Mouse (Mus musculus) embryonic fibroblast, embryonic 13.5 days (primary cell): ENCODE data around the gene Ifnar2. TPM values are rescaled to one million over a fixed set of nuclear protein-coding genes. Genes with fewer than 3 reads are reported as not detected.

Experiments used
- H3K27ac ChIP-seq: 2 replicates; pipeline ENCODE4 v1.5.1; 2012; ENCODE audit warnings: low read length, control low read depth, inconsistent platforms; ENCODE audit not compliant: insufficient read depth
- H3K4me1 ChIP-seq: 2 replicates; pipeline ENCODE4 v1.6.1; 2011; ENCODE audit warnings: low read length; ENCODE audit not compliant: control insufficient read depth, insufficient read depth
- H3K4me3 ChIP-seq: 2 replicates; pipeline ENCODE4 v1.5.1; 2011; ENCODE audit warnings: mild to moderate bottlenecking, control low read depth, low read length; ENCODE audit not compliant: insufficient read depth
- CTCF ChIP-seq: IDR thresholded peaks from 2 replicates; pipeline ENCODE4 v1.5.1; 2011; ENCODE audit warnings: mild to moderate bottlenecking, control low read depth, low read length, moderate library complexity, borderline replicate concordance; ENCODE audit not compliant: insufficient read depth
- POLR2A ChIP-seq: IDR thresholded peaks from 2 replicates; pipeline ENCODE4 v1.6.1; 2011; ENCODE audit warnings: low read depth, mild to moderate bottlenecking, control low read depth, low read length, moderate library complexity
- polyA plus RNA-seq: library from polyadenylated mRNA; stranded (reverse); fragments of >200 nt; gene quantifications from 2 replicates; pipeline ENCODE4 v1.2.4, GENCODE M21; 2011; ENCODE audit warnings: low read depth; ENCODE audit not compliant: missing spikeins, insufficient read length

Ifnar2 gene
- polyA plus RNA-seq, 1 experiment = 68.1 TPM

- TF ChIP-seq CTCF = no peak
- no peak for TF ChIP-seq POLR2A
- no peak overlapping the region for H3K4me3 ChIP-seq
- H3K4me1 ChIP-seq = no peaks in the 10 kb centered on the region
- H3K27ac ChIP-seq = no peak overlapping the region
Observed at GRCm38 (mm10) chr16:91386419-91387120, 14.0 kb downstream of the Ifnar2 start.

- H3K4me1 ChIP-seq = no peaks in the 10 kb centered on the region
- TF ChIP-seq CTCF (no peak), POLR2A (no peak)
Observed at GRCm38 (mm10) chr16:91387121-91387486, 14.5 kb downstream of the Ifnar2 start.

GRCm38 (mm10) chr16:91390100-91390499 lies 17.5 kb downstream of the Ifnar2 start:
- Histone ChIP-seq H3K27ac (no peak overlapping the region), H3K4me3 (no peak overlapping the region), H3K4me1 (no peaks in the 10 kb centered on the region)
- peak; percentile 49; the same call in 1 of the 2 replicates for TF ChIP-seq CTCF
- no peak for TF ChIP-seq POLR2A

More at GRCm38 (mm10) chr16:91387121-91387486, 14.5 kb downstream of the Ifnar2 start:
- Histone ChIP-seq H3K27ac (no peak overlapping the region), H3K4me3 (no peak overlapping the region)

- no peak within 1 kb of the TSS for H3K4me3 ChIP-seq
Observed at GRCm38 (mm10) chr16:91391421-91391820, 18.8 kb downstream of the Ifnar2 start, which contains the start of gene Gm21970. TSS of gene Gm21970 (plus strand) at chr16:91391721.

GRCm38 (mm10) chr16:91394826-91395410 lies 22.3 kb downstream of the Ifnar2 start:
- Histone ChIP-seq H3K27ac (no peak overlapping the region), H3K4me3 (no peak overlapping the region)
- TF ChIP-seq POLR2A (no peak), CTCF (no peak)

More at GRCm38 (mm10) chr16:91391421-91391820, 18.8 kb downstream of the Ifnar2 start, which contains the start of gene Gm21970:
- TF ChIP-seq CTCF (no peak), POLR2A (no peak)
- Histone ChIP-seq H3K27ac (no peak within 1 kb of the TSS), H3K4me1 (no peaks in the 10 kb centered on the region)

GRCm38 (mm10) chr16:91395633-91396392 lies 23.2 kb downstream of the Ifnar2 start:
- Histone ChIP-seq H3K27ac (no peak overlapping the region), H3K4me1 (no peaks in the 10 kb centered on the region), H3K4me3 (no peak overlapping the region)
- TF ChIP-seq POLR2A (no peak), CTCF (no peak)

More at GRCm38 (mm10) chr16:91394826-91395410, 22.3 kb downstream of the Ifnar2 start:
- H3K4me1 ChIP-seq = no peaks in the 10 kb centered on the region

GRCm38 (mm10) chr16:91396844-91397537 lies 24.4 kb downstream of the Ifnar2 start:
- H3K4me3 ChIP-seq = no peak overlapping the region
- no peak overlapping the region for H3K27ac ChIP-seq
- H3K4me1 ChIP-seq = no peaks in the 10 kb centered on the region
- TF ChIP-seq POLR2A (no peak), CTCF (no peak)

GRCm38 (mm10) chr16:91398030-91398429 lies 25.4 kb downstream of the Ifnar2 start:
- no peaks in the 10 kb centered on the region for H3K4me1 ChIP-seq
- no peak overlapping the region for H3K4me3 ChIP-seq
- TF ChIP-seq CTCF (no peak), POLR2A (no peak)
- no peak overlapping the region for H3K27ac ChIP-seq

GRCm38 (mm10) chr16:91398944-91399343 lies 26.4 kb downstream of the Ifnar2 start:
- H3K4me3 ChIP-seq = no peak overlapping the region
- H3K27ac ChIP-seq = no peak overlapping the region
- TF ChIP-seq POLR2A (no peak), CTCF (no peak)
- H3K4me1 ChIP-seq = no peaks in the 10 kb centered on the region
